Mouse (Mus musculus) embryonic facial prominence, embryonic 13.5 days (tissue): ENCODE data around the gene Olfr1226. TPM values are rescaled to one million over a fixed set of nuclear protein-coding genes. Genes with fewer than 3 reads are reported as not detected.
"Not testable (repeated sequence)": the region's sequence is repeated elsewhere in the genome, so short reads cannot be mapped to it uniquely, and the experiment has no call there.

Experiments used
- ATAC-seq: fragments of 200-750 bp; cut with Nextera tagmentation; 2 replicates; pipeline ENCODE4 v1.8.0; 2017; ENCODE audit warnings: low read depth; ENCODE audit not compliant: insufficient number of reproducible peaks, insufficient read depth, low FRiP score, low TSS enrichment
- H3K27ac ChIP-seq: fragments of 300-500 bp; sonication (generic); 2 replicates; pipeline ENCODE4 v1.5.1; 2015; ENCODE audit warnings: moderate library complexity, mild to moderate bottlenecking, inconsistent platforms
- H3K27me3 ChIP-seq: fragments of 300-500 bp; sonication (generic); 2 replicates; pipeline ENCODE4 v1.6.1; 2015; ENCODE audit warnings: mild to moderate bottlenecking, inconsistent platforms
- H3K36me3 ChIP-seq: fragments of 300-500 bp; sonication (generic); 2 replicates; pipeline ENCODE4 v1.6.1; 2015; ENCODE audit warnings: mild to moderate bottlenecking, inconsistent platforms
- H3K4me1 ChIP-seq: fragments of 300-500 bp; sonication (generic); 2 replicates; pipeline ENCODE4 v1.6.1; 2015; ENCODE audit warnings: inconsistent platforms
- H3K4me2 ChIP-seq: fragments of 300-500 bp; sonication (generic); 2 replicates; pipeline ENCODE4 v1.6.1; 2015; ENCODE audit warnings: moderate library complexity, mild to moderate bottlenecking, inconsistent platforms
- H3K4me3 ChIP-seq: fragments of 300-500 bp; sonication (generic); 2 replicates; pipeline ENCODE4 v1.5.1; 2015; ENCODE audit warnings: mild to moderate bottlenecking, inconsistent platforms
- H3K9ac ChIP-seq: fragments of 300-500 bp; sonication (generic); 2 replicates; pipeline ENCODE4 v1.6.1; 2015; ENCODE audit warnings: mild to moderate bottlenecking, inconsistent platforms
- H3K9me3 ChIP-seq: fragments of 300-500 bp; sonication (generic); 2 replicates; pipeline ENCODE4 v1.6.1; 2016; ENCODE audit warnings: inconsistent platforms
- WGBS: fragments of 180-500 bp; shearing (Covaris S2); methylation state at CpG from one replicate; pipeline ENCODE4 v1.1.7; 2015; ENCODE audit warnings: mixed read lengths; 5-methylcytosine and 5-hydroxymethylcytosine counted together
- polyA plus RNA-seq: library from polyadenylated mRNA; unstranded; fragments of >200 nt; fragmentation: Nextera tagmentation; extraction: Ambion mirVana; gene quantifications from 2 replicates; pipeline ENCODE4 v1.2.1, GENCODE M21; 2015

Gene Olfr1226
- polyA plus RNA-seq, result not detected in 2 replicates

DNA sequence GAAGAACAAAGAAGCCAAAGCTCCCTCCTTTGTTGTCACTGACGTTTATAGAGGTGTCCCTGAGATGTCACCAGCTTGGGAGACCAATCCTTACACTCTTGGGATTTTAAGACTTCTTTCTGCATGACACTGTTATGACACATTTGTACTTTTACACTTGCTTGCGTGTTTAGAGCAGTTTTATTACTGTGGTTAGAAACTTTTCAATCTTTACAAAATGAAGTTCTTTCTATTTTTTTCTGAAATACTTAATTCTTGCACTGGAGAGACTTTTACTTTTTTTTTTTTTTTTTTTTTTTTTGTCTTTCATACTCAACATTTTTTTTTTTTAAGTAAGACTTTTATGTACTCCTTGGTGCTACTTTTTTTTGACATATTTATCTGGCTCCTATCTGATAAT is at the start of gene Olfr1226:
TSS of gene Olfr1226 (minus strand) at position 101 of the 400 bp plus-strand sequence.
- no peak for ATAC-seq
- Histone ChIP-seq H3K9me3 (no peaks in the 10 kb centered on the region), H3K27me3 (no peaks in the 10 kb centered on the region), H3K27ac (no peak within 1 kb of the TSS), H3K4me3 (no peak within 1 kb of the TSS), H3K9ac (no peak within 1 kb of the TSS), H3K4me1 (no peaks in the 10 kb centered on the region), H3K4me2 (no peak within 1 kb of the TSS), H3K36me3 (no peaks in the 10 kb centered on the region)
- WGBS, result 66% methylated on average over 2 of the region's 2 CpGs

DNA sequence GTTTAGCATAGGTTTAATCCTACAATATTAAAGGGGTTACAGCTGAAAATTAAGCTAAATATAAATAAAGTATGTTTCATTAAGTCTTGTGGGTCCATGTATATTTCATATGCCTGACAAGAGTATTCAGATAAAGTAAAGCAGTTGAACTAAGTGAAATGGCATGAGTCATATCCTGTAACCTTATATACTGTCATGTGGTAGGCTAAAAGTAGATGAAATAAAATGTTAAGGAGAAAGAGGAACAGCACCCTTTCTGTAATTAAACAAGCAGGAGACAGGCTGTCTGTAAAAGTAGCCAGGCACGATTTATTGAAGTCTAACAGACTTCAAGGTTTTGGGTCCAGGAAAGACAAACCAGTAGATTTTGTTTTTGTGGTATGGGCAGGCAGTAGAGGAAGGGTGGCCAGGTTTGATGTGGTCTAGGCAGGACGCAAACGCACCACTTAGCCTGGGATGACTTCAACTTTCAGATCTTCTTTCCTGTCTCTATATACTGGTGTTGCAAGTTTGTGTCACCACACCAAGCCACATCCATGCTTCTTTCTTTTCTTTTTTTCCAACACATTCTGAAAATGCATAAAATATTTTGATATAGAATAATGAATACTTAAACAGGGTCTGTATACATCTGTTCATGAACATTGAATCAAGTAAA is 3.4 kb downstream of the Olfr1226 start:
- no peak for ATAC-seq
- no peak overlapping the region for H3K27ac ChIP-seq
- H3K4me3 ChIP-seq, result no peak overlapping the region
- no peak overlapping the region for H3K4me2 ChIP-seq
- H3K9me3 ChIP-seq, result no peaks in the 10 kb centered on the region
- H3K4me1 ChIP-seq, result no peaks in the 10 kb centered on the region
- no peaks in the 10 kb centered on the region for H3K27me3 ChIP-seq
- no peak overlapping the region for H3K9ac ChIP-seq
- H3K36me3 ChIP-seq, result no peaks in the 10 kb centered on the region
- WGBS, result 76% methylated on average over 3 of the region's 3 CpGs

DNA sequence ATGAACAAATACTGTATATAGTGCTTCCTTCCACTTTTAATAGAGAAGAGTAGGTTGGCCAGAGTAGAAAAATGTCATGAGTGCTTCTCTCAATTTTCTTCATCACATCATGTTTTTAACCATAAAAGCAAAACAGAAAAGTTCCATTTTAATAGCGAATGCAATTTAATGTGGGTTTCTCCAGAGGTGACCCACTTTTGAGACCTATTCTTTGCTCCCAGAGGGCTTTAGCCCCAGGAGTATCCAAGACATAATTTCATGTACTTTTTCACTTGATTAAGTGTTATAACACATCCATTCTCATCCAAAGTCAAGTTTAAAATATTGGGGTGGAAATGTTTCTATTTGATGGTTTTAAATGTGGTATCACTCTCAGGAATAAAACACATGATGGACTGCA is 25.3 kb downstream of the Olfr1226 start, which contains the start of gene Olfr1225:
TSS of gene Olfr1225 (minus strand) at position 101 of the 400 bp plus-strand sequence.
- H3K9ac ChIP-seq, result no peak within 1 kb of the TSS
- ATAC-seq, result no peak
- no peak within 1 kb of the TSS for H3K4me2 ChIP-seq
- no peaks in the 10 kb centered on the region for H3K9me3 ChIP-seq
- H3K27me3 ChIP-seq, result no peaks in the 10 kb centered on the region
- no peaks in the 10 kb centered on the region for H3K36me3 ChIP-seq
- 83% methylated on average over 1 of the region's 1 CpGs for WGBS
- H3K4me3 ChIP-seq, result no peak within 1 kb of the TSS
- H3K4me1 ChIP-seq, result no peaks in the 10 kb centered on the region
- no peak within 1 kb of the TSS for H3K27ac ChIP-seq

DNA sequence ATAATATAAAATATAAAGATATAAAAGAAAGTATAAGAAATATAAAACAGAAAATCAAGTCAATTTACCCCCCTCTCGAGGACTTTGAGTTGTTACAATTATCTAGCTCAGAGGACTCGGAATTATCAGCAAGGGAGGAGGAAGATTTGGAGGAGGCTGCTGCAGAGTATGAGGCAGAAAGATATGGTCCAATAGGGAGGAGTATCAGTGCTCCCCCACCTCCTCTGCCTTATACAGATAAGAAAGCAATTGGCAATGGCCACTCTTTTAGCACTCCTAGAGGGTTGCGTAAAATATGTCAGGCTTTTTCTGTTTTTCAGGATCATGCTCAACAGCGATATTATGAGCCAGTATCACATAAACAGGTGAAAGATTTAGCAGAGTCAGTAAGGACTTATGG is 35.1 kb downstream of the Olfr1226 start:
- H3K27ac ChIP-seq, H3K27me3 ChIP-seq, H3K4me2 ChIP-seq, H3K4me3 ChIP-seq, ATAC-seq, H3K36me3 ChIP-seq, H3K9ac ChIP-seq, H3K4me1 ChIP-seq, H3K9me3 ChIP-seq: not testable (repeated sequence)
- WGBS, result 85% methylated on average over 4 of the region's 4 CpGs

DNA sequence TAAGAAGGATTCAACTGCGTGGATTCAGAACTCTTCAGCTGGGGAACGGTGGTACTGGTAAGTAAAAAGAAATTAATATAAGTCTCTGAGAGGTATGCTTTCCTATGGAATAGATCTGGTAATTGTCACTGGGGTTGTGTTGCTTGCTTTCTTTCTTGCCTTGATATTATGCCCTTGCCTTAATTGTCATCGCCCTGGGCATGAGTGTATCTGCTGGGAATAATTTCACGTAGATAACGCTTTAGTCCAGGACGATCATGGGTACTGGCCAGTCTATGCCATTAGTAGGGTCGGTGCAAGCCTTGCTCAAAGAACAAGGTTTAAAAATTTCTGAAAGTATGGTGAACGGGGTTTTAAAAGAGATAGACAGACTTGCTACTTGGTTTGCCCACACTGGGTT is 35.9 kb downstream of the Olfr1226 start, which contains the start of gene Olfr1224-ps1:
TSS of gene Olfr1224-ps1 (minus strand) at position 101 of the 400 bp plus-strand sequence.
- H3K4me2 ChIP-seq, H3K36me3 ChIP-seq, ATAC-seq, H3K9me3 ChIP-seq, H3K4me3 ChIP-seq, H3K27ac ChIP-seq, H3K9ac ChIP-seq, H3K27me3 ChIP-seq, H3K4me1 ChIP-seq: not testable (repeated sequence)
- WGBS, result 93% methylated on average over 8 of the region's 8 CpGs

DNA sequence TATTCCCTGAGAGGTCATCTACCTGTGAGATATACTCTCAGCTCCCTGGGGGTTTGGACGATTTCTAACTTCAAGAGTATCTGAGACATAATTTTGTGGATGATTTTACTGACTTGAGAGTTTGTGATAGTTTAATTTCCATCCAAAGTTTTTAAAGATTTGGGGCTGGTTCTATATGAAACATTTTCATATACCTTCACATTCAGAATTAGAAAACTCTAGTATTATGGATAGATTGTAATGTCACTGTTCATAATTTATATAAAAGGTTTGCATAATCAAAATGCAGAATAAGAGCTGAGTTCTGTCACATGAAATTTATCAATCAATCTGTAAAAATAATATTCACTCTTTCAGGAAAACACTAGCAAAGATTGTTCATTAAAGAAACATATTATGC is 48.4 kb downstream of the Olfr1226 start, which contains the start of gene Olfr1223:
TSS of gene Olfr1223 (minus strand) at position 101 of the 400 bp plus-strand sequence.
- no peaks in the 10 kb centered on the region for H3K27me3 ChIP-seq
- ATAC-seq, result no peak
- 70% methylated on average over 1 of the region's 1 CpGs for WGBS

More for the DNA sequence above, 48.4 kb downstream of the Olfr1226 start, which contains the start of gene Olfr1223:
- H3K9ac ChIP-seq, result no peak within 1 kb of the TSS
- H3K27ac ChIP-seq, result no peak within 1 kb of the TSS
- H3K4me1 ChIP-seq, result no peaks in the 10 kb centered on the region
- no peaks in the 10 kb centered on the region for H3K36me3 ChIP-seq
- H3K4me3 ChIP-seq, result no peak within 1 kb of the TSS
- H3K4me2 ChIP-seq, result no peak within 1 kb of the TSS
- H3K9me3 ChIP-seq, result no peaks in the 10 kb centered on the region

Other genes with a start within 250 kb of the Olfr1226 start
- gene Olfr1212, start 246.1 kb downstream of the Olfr1226 start, polyA plus RNA-seq, result not detected in 2 replicates
- gene Gm13762, start 219.8 kb downstream of the Olfr1226 start, polyA plus RNA-seq, result not detected in 2 replicates
- not detected in 2 replicates for gene Olfr1214, start 207.4 kb downstream of the Olfr1226 start, polyA plus RNA-seq
- not detected in 2 replicates for gene Olfr1215, start 193.1 kb downstream of the Olfr1226 start, polyA plus RNA-seq
- not detected in 2 replicates for gene Olfr1216, start 181.7 kb downstream of the Olfr1226 start, polyA plus RNA-seq
- gene Olfr1217, start 168.0 kb downstream of the Olfr1226 start, polyA plus RNA-seq, result 0.07 TPM in 1 of 2 replicates, not detected in the other
- not detected in 2 replicates for gene Olfr1218, start 138.9 kb downstream of the Olfr1226 start, polyA plus RNA-seq
- not detected in 2 replicates for gene Olfr1219, start 116.5 kb downstream of the Olfr1226 start, polyA plus RNA-seq
- gene Olfr1220, start 93.2 kb downstream of the Olfr1226 start, polyA plus RNA-seq, result not detected in 2 replicates
- gene Olfr1221, start 82.8 kb downstream of the Olfr1226 start, polyA plus RNA-seq, result not detected in 2 replicates
- not detected in 2 replicates for gene Olfr1222, start 67.0 kb downstream of the Olfr1226 start, polyA plus RNA-seq
- not detected in 2 replicates for gene Olfr1223, start 48.5 kb downstream of the Olfr1226 start, polyA plus RNA-seq
- not detected in 2 replicates for gene Olfr1224-ps1, start 36.0 kb downstream of the Olfr1226 start, polyA plus RNA-seq
- gene Olfr1225, start 25.4 kb downstream of the Olfr1226 start, polyA plus RNA-seq, result not detected in 2 replicates
- gene Olfr1228, start 54.0 kb upstream of the Olfr1226 start, polyA plus RNA-seq, result not detected in 2 replicates
- not detected in 2 replicates for gene Olfr1229, start 88.0 kb upstream of the Olfr1226 start, polyA plus RNA-seq
- not detected in 2 replicates for gene Olfr1230, start 97.2 kb upstream of the Olfr1226 start, polyA plus RNA-seq
- not detected in 2 replicates for gene Olfr1231, start 107.0 kb upstream of the Olfr1226 start, polyA plus RNA-seq
- not detected in 2 replicates for gene Olfr1232, start 129.6 kb upstream of the Olfr1226 start, polyA plus RNA-seq
- not detected in 2 replicates for gene Olfr1233, start 142.3 kb upstream of the Olfr1226 start, polyA plus RNA-seq
- gene Olfr1234, start 164.8 kb upstream of the Olfr1226 start, polyA plus RNA-seq, result not detected in 2 replicates
- gene Olfr1238, start 209.6 kb upstream of the Olfr1226 start, polyA plus RNA-seq, result not detected in 2 replicates
- not detected in 2 replicates for gene Olfr1239, start 220.4 kb upstream of the Olfr1226 start, polyA plus RNA-seq
- gene Olfr1240, start 243.0 kb upstream of the Olfr1226 start, polyA plus RNA-seq, result not detected in 2 replicates